Mouse (Mus musculus) granulocyte monocyte progenitor cell, adult 5-6 weeks (primary cell): ENCODE measurements around the gene Zfp709. TPM values are rescaled to one million over a fixed set of nuclear protein-coding genes. Genes with fewer than 3 reads are reported as not detected.
A peak's percentile ranks its signal among the peaks of the same experiment; 100 is the strongest.
"Not testable (repeated sequence)": the region's sequence is repeated elsewhere in the genome, so short reads cannot be mapped to it uniquely, and the experiment has no call there.

Experiments
- ATAC-seq: replicated peaks from 2 replicates; pipeline ENCODE4 v1.8.0; 2016; ENCODE audit warnings: mild to moderate bottlenecking, moderate TSS enrichment, inconsistent platforms; ENCODE audit not compliant: poor library complexity, severe bottlenecking
- total RNA-seq, 2 experiments: library from RNA; stranded (forward) in 1 of 2; stranded (reverse) in 1 of 2; fragments of 200-712, 200-1000 nt in 1 of 2; fragments of >200 nt in 1 of 2; fragmentation: Nextera tagmentation in 1 of 2; gene quantifications; 2 replicates each; pipeline ENCODE4 v1.2.3; 2014 to 2017

The Zfp709 gene
- total RNA-seq, 2 experiments from 2014 or later = 9.8 to 11.9 TPM

- peak; percentile 99 for ATAC-seq
Observed at GRCm38 (mm10) chr8:71922567-71923401, 41.0 kb downstream of the Zfp709 start.

- ATAC-seq = no peak
Observed at GRCm38 (mm10) chr8:71925791-71926190, 44.0 kb downstream of the Zfp709 start.

DNA sequence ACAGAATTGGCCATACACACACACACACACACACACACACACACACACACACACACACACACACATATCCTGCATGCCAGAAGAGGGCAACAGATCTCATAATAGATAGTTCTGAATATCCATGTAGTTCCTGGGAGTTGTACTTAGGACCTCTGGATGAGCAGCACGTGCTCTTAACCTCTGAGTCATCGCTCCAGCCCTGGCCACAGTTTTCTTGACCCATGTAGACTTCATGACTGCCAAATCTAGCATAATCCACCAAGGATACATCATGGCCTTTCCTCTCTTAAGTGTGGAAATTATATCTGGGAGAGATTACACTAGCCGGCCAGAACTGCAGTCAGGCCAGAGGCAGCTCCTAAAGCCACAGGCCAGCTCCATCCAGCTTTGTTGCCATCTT is 44.7 kb downstream of the Zfp709 start:
- no peak for ATAC-seq

DNA sequence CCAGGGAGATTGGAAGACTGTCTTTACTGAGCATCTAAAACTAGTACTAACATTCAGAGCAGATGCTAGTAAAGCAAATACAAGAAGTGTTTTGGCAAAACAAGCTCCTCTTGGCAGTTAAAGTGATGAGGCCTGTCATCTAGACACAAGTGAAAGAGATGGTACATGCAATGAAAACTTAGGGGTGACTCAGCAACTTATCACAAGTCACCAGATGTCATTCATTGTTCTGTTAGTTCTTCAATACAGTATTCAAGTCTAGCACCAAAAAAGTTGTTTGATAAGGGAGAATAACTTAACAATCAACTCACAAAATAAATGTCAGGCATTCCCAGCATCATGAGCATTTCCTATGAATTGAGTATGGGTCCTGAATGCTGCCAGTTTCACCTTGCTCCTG is 46.0 kb downstream of the Zfp709 start:
- ATAC-seq = no peak

- not testable (repeated sequence) for ATAC-seq
Observed at GRCm38 (mm10) chr8:71938037-71938436, 56.2 kb downstream of the Zfp709 start.

DNA sequence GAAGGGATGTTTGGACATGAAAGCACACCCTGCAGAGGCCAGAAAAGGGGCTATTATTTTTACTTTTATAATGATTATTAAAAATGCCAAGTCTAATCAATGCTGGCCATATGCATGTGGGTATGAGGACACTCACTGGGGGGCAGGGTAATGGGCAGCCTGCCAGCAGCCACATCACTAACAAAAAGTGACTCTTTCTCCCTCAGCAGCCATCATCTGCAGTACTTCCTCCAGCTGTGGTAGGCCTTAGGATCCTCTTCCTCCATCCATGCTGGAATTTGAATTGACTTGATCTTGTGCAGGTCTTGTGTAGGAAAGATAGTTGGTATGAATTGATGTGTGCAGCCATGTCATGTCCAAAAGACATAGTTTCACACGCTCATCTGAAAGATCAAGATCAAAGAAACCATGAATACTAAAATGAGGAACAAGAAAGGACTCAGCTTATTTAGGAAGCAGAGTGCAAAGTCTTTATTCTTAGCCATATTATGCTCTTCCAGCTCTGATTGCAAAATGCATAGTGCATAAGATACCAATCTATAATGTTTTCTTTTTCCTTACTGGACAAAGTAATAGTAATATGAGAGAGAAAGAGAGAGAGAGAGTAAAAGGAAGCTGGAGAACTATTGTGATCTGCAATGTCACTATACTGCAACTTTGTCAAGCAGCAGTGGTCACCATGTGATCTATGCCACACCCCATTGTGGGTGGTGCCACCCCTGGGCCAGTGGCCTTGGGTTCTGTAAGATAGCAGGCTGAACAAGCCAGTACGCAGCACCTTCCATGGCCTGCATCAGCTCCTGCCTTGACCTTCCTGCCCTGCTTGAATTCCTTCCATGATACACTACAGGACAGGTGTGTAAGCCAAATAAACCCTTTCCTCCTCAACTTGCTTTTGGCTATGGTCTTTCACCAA is 58.7 kb downstream of the Zfp709 start:
- peak; percentile 72 for ATAC-seq

GRCm38 (mm10) chr8:71941776-71942175 is 60.0 kb downstream of the Zfp709 start:
- peak; percentile 92 for ATAC-seq

Other genes with a start within 250 kb of the Zfp709 start
- gene Unc13a, start 210.3 kb upstream of the Zfp709 start, total RNA-seq (2014; fragmentation: Nextera tagmentation) = 0.60 TPM in 1 of 2 replicates, not detected in the other
- 0.04 and 1.8 TPM in 2 replicates for gene Unc13a, start 210.3 kb upstream of the Zfp709 start, total RNA-seq (2017)
- gene Jak3, start 205.7 kb upstream of the Zfp709 start, total RNA-seq (2014; fragmentation: Nextera tagmentation) = 10.9 and 17.5 TPM in 2 replicates
- 7.2 and 8.1 TPM in 2 replicates for gene Jak3, start 205.7 kb upstream of the Zfp709 start, total RNA-seq (2017)
- gene Insl3, start 192.8 kb upstream of the Zfp709 start, total RNA-seq (2014; fragmentation: Nextera tagmentation) = 14.1 and 16.3 TPM in 2 replicates
- gene Insl3, start 192.8 kb upstream of the Zfp709 start, total RNA-seq (2017) = 1.2 and 4.4 TPM in 2 replicates
- 1.4 TPM in 1 of 2 replicates, not detected in the other for gene B3gnt3, start 180.2 kb upstream of the Zfp709 start, total RNA-seq (2014; fragmentation: Nextera tagmentation)
- gene B3gnt3, start 180.2 kb upstream of the Zfp709 start, total RNA-seq (2017) = 0.39 TPM in 1 of 2 replicates, not detected in the other
- 62.4 and 98.0 TPM in 2 replicates for gene Fcho1, start 156.3 kb upstream of the Zfp709 start, total RNA-seq (2014; fragmentation: Nextera tagmentation)
- gene Fcho1, start 156.3 kb upstream of the Zfp709 start, total RNA-seq (2017) = 39.8 and 76.7 TPM in 2 replicates
- gene Zfp882, start 26.6 kb downstream of the Zfp709 start, total RNA-seq (2014; fragmentation: Nextera tagmentation) = 2.5 and 4.3 TPM in 2 replicates
- 6.1 and 6.6 TPM in 2 replicates for gene Zfp882, start 26.6 kb downstream of the Zfp709 start, total RNA-seq (2017)
- 10.4 and 15.0 TPM in 2 replicates for gene Zfp617, start 26.6 kb downstream of the Zfp709 start, total RNA-seq (2014; fragmentation: Nextera tagmentation)
- gene Zfp617, start 26.6 kb downstream of the Zfp709 start, total RNA-seq (2017) = 11.2 and 12.1 TPM in 2 replicates
- 34.4 and 35.7 TPM in 2 replicates for gene Zfp961, start 69.0 kb downstream of the Zfp709 start, total RNA-seq (2014; fragmentation: Nextera tagmentation)
- gene Zfp961, start 69.0 kb downstream of the Zfp709 start, total RNA-seq (2017) = 23.0 and 31.3 TPM in 2 replicates
- gene Cyp4f18, start 127.6 kb downstream of the Zfp709 start, total RNA-seq (2014; fragmentation: Nextera tagmentation) = 11.7 and 15.8 TPM in 2 replicates
- gene Cyp4f18, start 127.6 kb downstream of the Zfp709 start, total RNA-seq (2017) = 6.5 and 7.1 TPM in 2 replicates
- gene Olfr372, start 159.2 kb downstream of the Zfp709 start, total RNA-seq (2014; fragmentation: Nextera tagmentation) = not detected in 2 replicates
- not detected in 2 replicates for gene Olfr372, start 159.2 kb downstream of the Zfp709 start, total RNA-seq (2017)
- not detected in 2 replicates for gene Olfr373, start 201.2 kb downstream of the Zfp709 start, total RNA-seq (2014; fragmentation: Nextera tagmentation)
- not detected in 2 replicates for gene Olfr373, start 201.2 kb downstream of the Zfp709 start, total RNA-seq (2017)
- not detected in 2 replicates for gene Olfr374, start 225.0 kb downstream of the Zfp709 start, total RNA-seq (2014; fragmentation: Nextera tagmentation)
- gene Olfr374, start 225.0 kb downstream of the Zfp709 start, total RNA-seq (2017) = not detected in 2 replicates